14 mouse cellular contexts compared by ENCODE assay signal in genomic region chr3:88740147-88740546, GRCm38 (mm10). TPM values are rescaled to one million over a fixed set of nuclear protein-coding genes. Genes with fewer than 3 reads are reported as not detected.
DNase-seq lines count a peak whose midpoint lies in the region; ATAC-seq and TF ChIP-seq lines count a peak whose summit lies in the region.
"Had no signal": no experiment of that assay in that cellular context is flagged by ENCODE, and none has a peak within 500 bp of the region (broad histone marks: within the 10 kb centered on the region; RNA-seq: fewer than 3 reads in every experiment).

No protein-coding gene starts in this region.

- no peaks in the 10 kb centered on the region for H3K4me1 ChIP-seq in intestine, postnatal 0 days (replicated peaks; ENCODE audit: control insufficient read depth, insufficient read depth, low read length)
- no peaks in the 10 kb centered on the region for H3K4me1 ChIP-seq in intestine, embryonic 15.5 days (replicated peaks)
- no peaks in the 10 kb centered on the region for H3K4me1 ChIP-seq in lung, embryonic 14.5 days (ENCODE audit: insufficient read depth)
- peaks cover 6% of the 10 kb centered on the region for H3K4me1 ChIP-seq in E14TG2a.4 (replicated peaks; ENCODE audit: low read depth, low read length)
- H3K4me1 ChIP-seq in thymus, adult 2 months (replicated peaks; ENCODE audit: control insufficient read depth, insufficient read depth, low read length): no peaks in the 10 kb centered on the region
- H3K4me1 ChIP-seq: embryonic facial prominence, embryonic 15.5 days; kidney, embryonic 15.5 days had no signal

- H3K9ac ChIP-seq in intestine, postnatal 0 days (ENCODE audit: low read depth, low read length): no peak overlapping the region
- no peak overlapping the region for H3K9ac ChIP-seq in intestine, embryonic 15.5 days
- H3K9ac ChIP-seq in lung, embryonic 14.5 days: no peak overlapping the region
- H3K9ac ChIP-seq: embryonic facial prominence, embryonic 15.5 days; kidney, embryonic 15.5 days had no signal

- no peak for DNase-seq in lung, embryonic 14.5 days
- no peak for DNase-seq in lung, postnatal 36 days
- DNase-seq in thymus, adult 2 months: no peak
- DNase-seq in MN1 (ENCODE audit: low spot score): no peak
- DNase-seq: adrenal gland, postnatal 36 days; cerebellum, postnatal 10 days; embryo, embryonic 11 days; lung, adult 18-20 months; midbrain, embryonic 14.5 days had no signal

- TF ChIP-seq POLR2A in thymus, adult 2 months (IDR thresholded peaks at IDR 0.05; ENCODE audit: control insufficient read depth, extremely low read depth, insufficient read depth, low read length, poor library complexity): no peak

- no peaks in the 10 kb centered on the region for H3K9me3 ChIP-seq in intestine, postnatal 0 days (ENCODE audit: control insufficient read depth)
- no peaks in the 10 kb centered on the region for H3K9me3 ChIP-seq in intestine, embryonic 15.5 days
- H3K9me3 ChIP-seq in lung, embryonic 14.5 days (ENCODE audit: low read depth, low read length): no peaks in the 10 kb centered on the region
- H3K9me3 ChIP-seq in E14TG2a.4 (ENCODE audit: low read length): peaks cover 34% of the 10 kb centered on the region
- H3K9me3 ChIP-seq: embryonic facial prominence, embryonic 15.5 days; kidney, embryonic 15.5 days had no signal

- H3K4me3 ChIP-seq in intestine, postnatal 0 days (ENCODE audit: low read depth, low read length): no peak overlapping the region
- H3K4me3 ChIP-seq in intestine, embryonic 15.5 days (replicated peaks): no peak overlapping the region
- no peak overlapping the region for H3K4me3 ChIP-seq in lung, embryonic 14.5 days (ENCODE audit: low read depth, low read length)
- no peak overlapping the region for H3K4me3 ChIP-seq in E14TG2a.4 (replicated peaks; ENCODE audit: low read length)
- no peak overlapping the region for H3K4me3 ChIP-seq in thymus, adult 2 months (ENCODE audit: control insufficient read depth, insufficient read depth, low read length)
- H3K4me3 ChIP-seq: embryonic facial prominence, embryonic 15.5 days; kidney, embryonic 15.5 days had no signal

- 95% methylated on average over 3 of the region's 3 CpGs for WGBS in intestine, postnatal 0 days
- 95% methylated on average over 3 of the region's 3 CpGs for WGBS in intestine, embryonic 15.5 days
- 92% methylated on average over 3 of the region's 3 CpGs for WGBS in lung, embryonic 14.5 days
- WGBS in thymus, adult 2 months: 94% methylated on average over 3 of the region's 3 CpGs

- H3K36me3 ChIP-seq in intestine, postnatal 0 days (ENCODE audit: control insufficient read depth, insufficient read depth): no peaks in the 10 kb centered on the region
- no peaks in the 10 kb centered on the region for H3K36me3 ChIP-seq in intestine, embryonic 15.5 days
- H3K36me3 ChIP-seq in lung, embryonic 14.5 days (ENCODE audit: insufficient read depth): no peaks in the 10 kb centered on the region
- no peaks in the 10 kb centered on the region for H3K36me3 ChIP-seq in E14TG2a.4 (ENCODE audit: insufficient read depth, low read length)
- H3K36me3 ChIP-seq in thymus, adult 2 months (ENCODE audit: control insufficient read depth, insufficient read depth, low read length): no peaks in the 10 kb centered on the region
- H3K36me3 ChIP-seq: embryonic facial prominence, embryonic 15.5 days; kidney, embryonic 15.5 days had no signal

- no peak overlapping the region for H3K27ac ChIP-seq in intestine, postnatal 0 days (ENCODE audit: low read depth, low read length)
- no peak overlapping the region for H3K27ac ChIP-seq in intestine, embryonic 15.5 days
- no peak overlapping the region for H3K27ac ChIP-seq in lung, embryonic 14.5 days (ENCODE audit: low read depth)
- H3K27ac ChIP-seq in thymus, adult 2 months (ENCODE audit: control insufficient read depth, insufficient read depth, low read length): no peak overlapping the region
- H3K27ac ChIP-seq: embryonic facial prominence, embryonic 15.5 days; kidney, embryonic 15.5 days had no signal

- peak; percentile 47 for TF ChIP-seq CTCF in intestine, postnatal 0 days (IDR thresholded peaks at IDR 0.05; ENCODE audit: low read depth)
- TF ChIP-seq CTCF in lung, embryonic 14.5 days (IDR thresholded peaks at IDR 0.05; ENCODE audit: low read depth): peak; percentile 16; the same call in 1 of the 2 replicates
- 0 out of 2 replicates have a peak, but pooled peaks have one; percentile 9 for TF ChIP-seq CTCF in E14TG2a.4 (conservative IDR thresholded peaks at IDR 0.05; ENCODE audit: low read length)
- no peak for TF ChIP-seq CTCF in thymus, adult 2 months (IDR thresholded peaks at IDR 0.05; ENCODE audit: borderline replicate concordance, control insufficient read depth, extremely low read depth, insufficient read depth, low read length, poor library complexity)

- no peak for ATAC-seq in intestine, postnatal 0 days
- no peak for ATAC-seq in intestine, embryonic 15.5 days
- no peak for ATAC-seq in lung, embryonic 14.5 days (ENCODE audit: insufficient read depth)

- no peaks in the 10 kb centered on the region for H3K27me3 ChIP-seq in intestine, postnatal 0 days (replicated peaks; ENCODE audit: control insufficient read depth, insufficient read depth, low read length)
- no peaks in the 10 kb centered on the region for H3K27me3 ChIP-seq in intestine, embryonic 15.5 days (replicated peaks)
- H3K27me3 ChIP-seq in lung, embryonic 14.5 days (ENCODE audit: insufficient read depth, low read length): no peaks in the 10 kb centered on the region
- H3K27me3 ChIP-seq in E14TG2a.4 (ENCODE audit: insufficient read depth, low read length): no peaks in the 10 kb centered on the region
- H3K27me3 ChIP-seq in thymus, adult 2 months (ENCODE audit: control insufficient read depth, insufficient read depth, low read length): no peaks in the 10 kb centered on the region
- H3K27me3 ChIP-seq: embryonic facial prominence, embryonic 15.5 days; kidney, embryonic 15.5 days had no signal

- H3K4me2 ChIP-seq in intestine, postnatal 0 days (replicated peaks; ENCODE audit: low read depth): no peak overlapping the region
- no peak overlapping the region for H3K4me2 ChIP-seq in intestine, embryonic 15.5 days (replicated peaks)
- no peak overlapping the region for H3K4me2 ChIP-seq in lung, embryonic 14.5 days
- H3K4me2 ChIP-seq: embryonic facial prominence, embryonic 15.5 days; kidney, embryonic 15.5 days had no signal

RNA-seq across cellular contexts. Expression of gene Rit1, which starts 23.5 kb away (rescaled TPM):
- 48.8 and 50.2 TPM in 2 replicates for polyA plus RNA-seq in intestine, postnatal 0 days (2015; fragmentation: Nextera tagmentation; extraction: Ambion mirVana)
- polyA plus RNA-seq in intestine, embryonic 15.5 days (2015; fragmentation: Nextera tagmentation; extraction: Ambion mirVana): 44.9 and 52.7 TPM in 2 replicates
- polyA plus RNA-seq in lung, embryonic 14.5 days (2014; fragmentation: Nextera tagmentation; extraction: Ambion mirVana): 56.9 and 58.4 TPM in 2 replicates
- polyA plus RNA-seq in thymus, adult 2 months (2012; rRNA removed): 35.4 and 44.5 TPM in 2 replicates

RNA-seq across cellular contexts. Expression of gene Syt11, which starts 34.8 kb away (rescaled TPM):
- polyA plus RNA-seq in intestine, postnatal 0 days (2015; fragmentation: Nextera tagmentation; extraction: Ambion mirVana): 8.6 and 10.1 TPM in 2 replicates
- 20.3 and 22.2 TPM in 2 replicates for polyA plus RNA-seq in intestine, embryonic 15.5 days (2015; fragmentation: Nextera tagmentation; extraction: Ambion mirVana)
- 6.3 and 7.6 TPM in 2 replicates for polyA plus RNA-seq in lung, embryonic 14.5 days (2014; fragmentation: Nextera tagmentation; extraction: Ambion mirVana)
- 3.2 and 3.5 TPM in 2 replicates for polyA plus RNA-seq in thymus, adult 2 months (2012; rRNA removed)

RNA-seq across cellular contexts. Expression of gene Khdc4, which starts 54.5 kb away (rescaled TPM):
- 35.7 and 38.6 TPM in 2 replicates for polyA plus RNA-seq in intestine, postnatal 0 days (2015; fragmentation: Nextera tagmentation; extraction: Ambion mirVana)
- 72.4 and 75.8 TPM in 2 replicates for polyA plus RNA-seq in intestine, embryonic 15.5 days (2015; fragmentation: Nextera tagmentation; extraction: Ambion mirVana)
- 89.2 and 100 TPM in 2 replicates for polyA plus RNA-seq in lung, embryonic 14.5 days (2014; fragmentation: Nextera tagmentation; extraction: Ambion mirVana)
- 116 and 124 TPM in 2 replicates for polyA plus RNA-seq in thymus, adult 2 months (2012; rRNA removed)
